Mouse (Mus musculus) heart, adult 18-20 months (tissue): ENCODE results near the gene Ttbk1. TPM values are rescaled to one million over a fixed set of nuclear protein-coding genes. Genes with fewer than 3 reads are reported as not detected.
A peak's percentile ranks its signal among the peaks of the same experiment; 100 is the strongest.
"Not testable (repeated sequence)": the region's sequence is repeated elsewhere in the genome, so short reads cannot be mapped to it uniquely, and the experiment has no call there.

ENCODE experiments used
- DNase-seq, 2 experiments: peaks; one replicate each; pipeline ENCODE4 v3.0.0; 2021 to 2022; ENCODE audit warnings: mixed read lengths in 1 of 2
- long read RNA-seq, 2 experiments: library from polyadenylated mRNA; stranded (forward); transcript quantifications; one replicate each; pipeline ENCODE4 v2.0.0; 2021
- total RNA-seq, 2 experiments: library from RNA; stranded (reverse); gene quantifications; 2 replicates each; pipeline ENCODE4 v1.2.3; 2021

The Ttbk1 gene
- under 1 TPM; 0.20 to 0.28 TPM for total RNA-seq
- long read RNA-seq, experiment 1 = 0 reads
- long read RNA-seq, experiment 2 = 0 reads

GRCm38 (mm10) chr17:46487431-46487830 lies at the start of gene Ttbk1:
Ttbk1 (minus strand) TSS chr17:46487675.
- DNase-seq = no peak

- peak; percentile 66 to 82 for DNase-seq
Observed at GRCm38 (mm10) chr17:46525579-46526307, 38.3 kb upstream of the Ttbk1 start.

- DNase-seq = no peak
Observed at GRCm38 (mm10) chr17:46525065-46525464, 37.6 kb upstream of the Ttbk1 start.

GRCm38 (mm10) chr17:46521963-46522668 lies 34.6 kb upstream of the Ttbk1 start:
- no peak for DNase-seq

- DNase-seq = no peak
Observed at GRCm38 (mm10) chr17:46521174-46521573, 33.7 kb upstream of the Ttbk1 start.

GRCm38 (mm10) chr17:46520385-46520979 lies 33.0 kb upstream of the Ttbk1 start:
- DNase-seq = no peak

GRCm38 (mm10) chr17:46519971-46520370 lies 32.5 kb upstream of the Ttbk1 start:
- DNase-seq = no peak

GRCm38 (mm10) chr17:46513329-46513728 lies 25.9 kb upstream of the Ttbk1 start:
- no peak for DNase-seq

- peak in 1 of 2 experiments; percentile 31 for DNase-seq
Observed at GRCm38 (mm10) chr17:46511059-46511710, 23.7 kb upstream of the Ttbk1 start.

- DNase-seq = peak in 1 of 2 experiments; percentile 61
Observed at GRCm38 (mm10) chr17:46505617-46506016, 18.1 kb upstream of the Ttbk1 start.

- DNase-seq = no peak
Observed at GRCm38 (mm10) chr17:46503847-46504638, 16.6 kb upstream of the Ttbk1 start.

- DNase-seq = no peak
Observed at GRCm38 (mm10) chr17:46502775-46503174, 15.3 kb upstream of the Ttbk1 start.

- no peak for DNase-seq
Observed at GRCm38 (mm10) chr17:46497956-46498355, 10.5 kb upstream of the Ttbk1 start.

GRCm38 (mm10) chr17:46496623-46497434 lies 9.4 kb upstream of the Ttbk1 start, which contains the start of gene Dnph1:
Dnph1 (plus strand) TSS chr17:46496711.
- peak; percentile 60 to 76 for DNase-seq

GRCm38 (mm10) chr17:46496081-46496480 lies 8.6 kb upstream of the Ttbk1 start:
- not testable (repeated sequence) for DNase-seq

- DNase-seq = no peak
Observed at GRCm38 (mm10) chr17:46495486-46495885, 8.0 kb upstream of the Ttbk1 start.

GRCm38 (mm10) chr17:46486995-46487394 lies 480 bp downstream of the Ttbk1 start:
- no peak for DNase-seq

GRCm38 (mm10) chr17:46484461-46484875 lies 3.0 kb downstream of the Ttbk1 start:
- DNase-seq = no peak

- peak in 1 of 2 experiments; percentile 11 for DNase-seq
Observed at GRCm38 (mm10) chr17:46484021-46484431, 3.4 kb downstream of the Ttbk1 start.

- peak; percentile 22 to 38 for DNase-seq
Observed at GRCm38 (mm10) chr17:46483561-46484001, 3.9 kb downstream of the Ttbk1 start.
